Mouse (Mus musculus) heart, postnatal 0 days (tissue): ENCODE measurements around the gene Pa2g4.

ENCODE experiments used
- CTCF ChIP-seq: IDR thresholded peaks from 2 replicates; pipeline ENCODE4 v1.5.1; 2016; ENCODE audit warnings: antibody characterized with exemption, control low read depth, low read depth
- EP300 ChIP-seq: IDR thresholded peaks from 2 replicates; pipeline ENCODE4 v1.6.1; 2016; ENCODE audit warnings: antibody characterized with exemption, low read depth

DNA sequence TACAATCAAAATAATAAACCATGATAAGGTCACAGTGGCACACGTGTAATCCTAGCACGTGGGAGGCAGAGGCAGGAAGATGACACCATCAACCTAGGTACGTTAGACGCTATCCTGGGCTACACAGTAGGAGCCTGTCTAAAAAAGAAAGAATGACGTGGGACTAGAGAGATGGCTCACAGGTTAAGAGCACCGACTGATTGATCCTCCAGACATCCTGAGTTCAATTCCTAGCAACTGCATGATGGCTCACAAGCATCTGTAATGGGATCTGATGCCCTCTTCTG, 47.3 kb upstream of the Pa2g4 start:
- TF ChIP-seq CTCF = no peak
- TF ChIP-seq EP300 = no peak
